Mouse (Mus musculus) stomach, postnatal 0 days (tissue): ENCODE measurements around the gene Mllt6.

Source experiments
- CTCF ChIP-seq: IDR thresholded peaks from 2 replicates; pipeline ENCODE4 v1.5.1; 2016; ENCODE audit warnings: antibody characterized with exemption, low read depth, mild to moderate bottlenecking, moderate library complexity
- EP300 ChIP-seq: optimal IDR thresholded peaks from 2 replicates; pipeline ENCODE3; 2016; ENCODE audit warnings: antibody characterized with exemption

DNA sequence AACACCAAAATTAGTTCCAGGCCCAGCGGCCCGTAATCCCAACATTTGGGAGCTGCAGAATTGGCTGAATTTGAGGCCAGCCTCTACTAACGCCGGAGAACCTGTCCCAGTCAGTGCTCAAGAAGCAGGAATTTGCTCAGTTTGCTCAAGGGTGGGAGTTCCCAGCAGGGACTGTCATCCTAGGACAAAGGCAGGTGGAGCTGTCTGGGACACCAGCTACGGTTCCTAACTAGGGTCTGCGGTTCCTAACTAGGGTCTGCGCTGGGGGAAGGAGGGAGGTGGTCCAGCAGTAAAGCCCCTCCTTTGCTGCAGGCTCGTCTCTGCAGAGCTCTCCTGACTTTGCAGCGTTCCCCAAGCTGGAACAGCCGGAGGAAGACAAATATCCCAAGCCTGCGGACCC is 9.9 kb downstream of the Mllt6 start:
- no peak for TF ChIP-seq CTCF
- no peak for TF ChIP-seq EP300
